Mouse (Mus musculus) midbrain, embryonic 10.5 days (tissue): ENCODE measurements around the gene Magt1. TPM values are rescaled to one million over a fixed set of nuclear protein-coding genes. Genes with fewer than 3 reads are reported as not detected.
"Not testable (repeated sequence)": the region's sequence is repeated elsewhere in the genome, so short reads cannot be mapped to it uniquely, and the experiment has no call there.

Experiments
- DNase-seq: peaks from one replicate; pipeline ENCODE4 v3.0.0-alpha.2; 2017; ENCODE audit warnings: low spot score
- H3K27ac ChIP-seq: fragments of 300-500 bp; sonication (generic); replicated peaks from 2 replicates; pipeline ENCODE4 v1.5.1; 2016; ENCODE audit warnings: mild to moderate bottlenecking
- H3K27me3 ChIP-seq: fragments of 300-500 bp; sonication (generic); 2 replicates; pipeline ENCODE4 v1.6.1; 2016; ENCODE audit warnings: low read depth, mild to moderate bottlenecking; ENCODE audit not compliant: poor library complexity, severe bottlenecking
- H3K36me3 ChIP-seq: fragments of 300-500 bp; sonication (generic); 2 replicates; pipeline ENCODE4 v1.6.1; 2016; ENCODE audit warnings: mild to moderate bottlenecking, moderate library complexity
- H3K4me1 ChIP-seq: fragments of 300-500 bp; sonication (generic); 2 replicates; pipeline ENCODE4 v1.6.1; 2016
- H3K4me3 ChIP-seq: fragments of 300-500 bp; sonication (generic); 2 replicates; pipeline ENCODE4 v1.5.1; 2016; ENCODE audit warnings: mild to moderate bottlenecking, moderate library complexity
- H3K9me3 ChIP-seq: fragments of 300-500 bp; sonication (generic); replicated peaks from 2 replicates; pipeline ENCODE4 v1.6.1; 2016; ENCODE audit warnings: mild to moderate bottlenecking
- WGBS: fragments of 180-500 bp; shearing (Covaris S2); methylation state at CpG from one replicate; pipeline ENCODE4 v1.1.7; 2016; 5-methylcytosine and 5-hydroxymethylcytosine counted together
- polyA plus RNA-seq: library from polyadenylated mRNA; unstranded; fragments of >200 nt; fragmentation: Nextera tagmentation; extraction: Ambion mirVana; gene quantifications from 2 replicates; pipeline ENCODE4 v1.2.1, GENCODE M21; 2016

Gene Magt1
- polyA plus RNA-seq, 1 experiment from 2014 or later = 47.3 TPM

DNA sequence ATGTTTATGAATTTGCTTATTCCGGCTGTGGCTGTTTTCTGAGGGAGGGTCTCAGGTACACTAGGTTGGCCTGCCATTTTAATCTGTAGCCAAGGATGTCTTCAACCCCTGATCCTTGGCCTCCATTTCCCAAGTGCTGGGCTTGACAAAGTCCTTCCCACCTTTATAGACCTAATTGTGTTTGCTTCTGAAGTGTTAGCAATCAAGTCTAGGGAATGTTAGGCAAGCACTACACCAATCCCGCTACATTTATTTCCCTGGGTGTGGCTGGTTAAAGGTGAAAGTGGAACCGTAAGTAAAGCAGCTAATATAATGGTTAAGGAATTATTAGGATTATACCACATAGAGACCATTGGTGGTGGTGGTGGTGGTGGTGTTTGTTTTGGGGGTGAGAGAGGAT, 5.4 kb upstream of the Magt1 start:
- H3K9me3 ChIP-seq = no peaks in the 10 kb centered on the region
- H3K27ac ChIP-seq = no peak overlapping the region
- WGBS = 95% methylated on average over 3 of the region's 3 CpGs
- H3K4me3 ChIP-seq = 0 out of 2 replicates have a peak overlapping the region, but pooled peaks have one; percentile 63
- DNase-seq = no peak
- peaks cover 38% of the 10 kb centered on the region for H3K36me3 ChIP-seq
- peaks cover 5% of the 10 kb centered on the region; the same call in 1 of the 2 replicates for H3K27me3 ChIP-seq
- H3K4me1 ChIP-seq = no peaks in the 10 kb centered on the region

GRCm38 (mm10) chrX:106015571-106016322, 4.0 kb upstream of the Magt1 start, which contains the start of gene Cox7b:
Cox7b (plus strand) TSS chrX:106015700.
- no peaks in the 10 kb centered on the region for H3K9me3 ChIP-seq
- 17% methylated on average over 26 of the region's 26 CpGs for WGBS
- H3K27ac ChIP-seq = peak within 1 kb of the TSS; percentile 83
- peak within 1 kb of the TSS; percentile 63 for H3K4me3 ChIP-seq
- peaks cover 26% of the 10 kb centered on the region for H3K36me3 ChIP-seq
- H3K4me1 ChIP-seq = no peaks in the 10 kb centered on the region
- peaks cover 5% of the 10 kb centered on the region; the same call in 1 of the 2 replicates for H3K27me3 ChIP-seq
- DNase-seq = peak; percentile 75

DNA sequence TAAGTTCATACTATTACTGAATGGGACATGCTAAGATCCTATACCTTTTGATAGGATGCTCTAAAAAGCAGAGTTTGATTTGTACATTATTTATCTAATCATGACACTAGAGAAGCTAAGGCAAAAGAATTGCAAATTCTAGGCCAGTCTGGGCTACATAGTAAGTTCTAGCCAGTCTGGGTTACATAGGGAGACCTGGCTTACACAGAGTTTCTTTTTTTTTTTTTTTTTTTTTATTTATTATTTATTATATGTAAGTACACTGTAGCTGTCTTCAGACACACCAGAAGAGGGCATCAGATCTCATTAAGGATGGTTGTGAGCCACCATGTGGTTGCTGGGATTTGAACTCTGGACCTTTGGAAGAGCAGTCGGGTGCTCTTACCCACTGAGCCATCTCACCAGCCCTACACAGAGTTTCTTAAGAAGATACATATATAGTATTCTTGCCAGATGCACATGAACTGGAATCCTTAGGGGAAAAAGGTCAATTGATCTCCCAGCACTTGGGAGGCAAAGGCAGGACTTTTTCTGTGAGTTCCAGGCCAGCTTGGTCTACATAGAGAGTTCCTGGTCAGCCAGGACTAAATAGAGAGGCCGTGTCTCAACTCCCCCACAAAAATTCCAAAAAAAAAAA, 3.2 kb upstream of the Magt1 start:
- Histone ChIP-seq H3K4me3 (peak overlapping the region; percentile 63; the same call in 1 of the 2 replicates), H3K36me3 (peaks cover 17% of the 10 kb centered on the region)
- not testable (repeated sequence) for H3K4me1 ChIP-seq, H3K9me3 ChIP-seq, H3K27ac ChIP-seq, DNase-seq, H3K27me3 ChIP-seq
- 66% methylated on average over 2 of the region's 2 CpGs for WGBS

GRCm38 (mm10) chrX:106013217-106013616, 1.5 kb upstream of the Magt1 start:
- 23% methylated on average over 2 of the region's 2 CpGs for WGBS
- H3K27me3 ChIP-seq = peaks cover 9% of the 10 kb centered on the region; the same call in 1 of the 2 replicates
- H3K36me3 ChIP-seq = 0 out of 2 replicates have a peak, but pooled peaks cover 6% of the 10 kb centered on the region
- no peak overlapping the region for H3K4me3 ChIP-seq
- no peak overlapping the region for H3K27ac ChIP-seq
- peak; percentile 18 for DNase-seq
- H3K9me3 ChIP-seq = no peaks in the 10 kb centered on the region
- H3K4me1 ChIP-seq = peaks cover 12% of the 10 kb centered on the region

GRCm38 (mm10) chrX:106012559-106012958, 853 bp upstream of the Magt1 start:
- Histone ChIP-seq H3K4me1 (peaks cover 12% of the 10 kb centered on the region), H3K9me3 (no peaks in the 10 kb centered on the region), H3K4me3 (peak overlapping the region; percentile 63), H3K27ac (peak overlapping the region; percentile 84), H3K27me3 (peaks cover 9% of the 10 kb centered on the region; the same call in 1 of the 2 replicates), H3K36me3 (0 out of 2 replicates have a peak, but pooled peaks cover 5% of the 10 kb centered on the region)
- DNase-seq = peak; percentile 12
- 73% methylated on average over 3 of the region's 3 CpGs for WGBS

DNA sequence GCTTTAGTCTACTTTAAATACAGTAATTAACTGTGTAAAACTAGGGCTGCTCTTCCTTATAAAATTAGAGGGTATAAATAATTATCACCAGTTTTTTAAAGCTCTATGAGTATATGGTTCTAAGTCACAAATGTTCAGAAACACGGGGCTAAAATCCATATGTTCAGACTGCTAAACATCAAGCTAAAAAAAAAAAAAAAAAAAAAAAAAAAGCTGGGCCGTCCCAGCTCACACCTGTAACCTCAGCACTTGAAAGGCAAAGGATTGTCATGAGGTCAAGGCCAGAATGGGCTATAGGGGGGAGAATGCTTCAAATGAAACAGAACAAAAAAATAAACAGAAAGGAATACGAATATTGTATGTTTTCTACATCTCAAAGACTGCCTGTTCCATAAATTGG, 944 bp downstream of the Magt1 start:
- Histone ChIP-seq H3K27me3 (peaks cover 7% of the 10 kb centered on the region; the same call in 1 of the 2 replicates), H3K36me3 (0 out of 2 replicates have a peak, but pooled peaks cover 3% of the 10 kb centered on the region), H3K4me3 (peak overlapping the region; percentile 63), H3K27ac (peak overlapping the region; percentile 85), H3K4me1 (peaks cover 12% of the 10 kb centered on the region), H3K9me3 (no peaks in the 10 kb centered on the region)
- DNase-seq = no peak
- 19% methylated on average over 3 of the region's 3 CpGs for WGBS

GRCm38 (mm10) chrX:106001605-106002004, 10.1 kb downstream of the Magt1 start:
- no peaks in the 10 kb centered on the region for H3K4me1 ChIP-seq
- H3K27me3 ChIP-seq = peaks cover 12% of the 10 kb centered on the region; the same call in 1 of the 2 replicates
- DNase-seq = no peak
- no peak overlapping the region for H3K27ac ChIP-seq
- 84% methylated on average over 1 of the region's 1 CpGs for WGBS
- H3K9me3 ChIP-seq = no peaks in the 10 kb centered on the region
- no peak overlapping the region for H3K4me3 ChIP-seq
- peaks cover 49% of the 10 kb centered on the region for H3K36me3 ChIP-seq

DNA sequence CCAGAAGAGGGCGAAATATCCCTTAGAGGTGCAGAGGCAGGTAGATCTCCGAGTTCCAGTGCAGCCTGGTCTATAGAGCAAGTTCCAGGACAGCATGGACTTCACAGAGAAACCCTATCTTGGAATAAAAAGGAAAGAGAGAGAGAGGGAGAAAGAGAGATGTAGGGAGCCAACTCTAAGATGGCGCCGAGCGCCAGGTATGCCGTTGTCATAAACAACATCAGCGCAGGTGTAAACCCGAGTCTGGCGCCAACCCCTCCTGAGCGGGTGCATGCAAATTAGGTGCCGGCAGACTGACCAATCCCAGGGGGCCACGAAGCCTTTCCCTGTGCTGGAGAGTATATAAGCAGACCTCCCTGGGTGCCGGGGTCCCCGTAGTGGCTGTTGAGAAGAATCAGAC, 54.6 kb downstream of the Magt1 start:
- not testable (repeated sequence) for H3K9me3 ChIP-seq, H3K4me1 ChIP-seq, H3K27me3 ChIP-seq, H3K36me3 ChIP-seq, H3K27ac ChIP-seq, H3K4me3 ChIP-seq, DNase-seq
- 77% methylated on average over 14 of the region's 14 CpGs for WGBS

DNA sequence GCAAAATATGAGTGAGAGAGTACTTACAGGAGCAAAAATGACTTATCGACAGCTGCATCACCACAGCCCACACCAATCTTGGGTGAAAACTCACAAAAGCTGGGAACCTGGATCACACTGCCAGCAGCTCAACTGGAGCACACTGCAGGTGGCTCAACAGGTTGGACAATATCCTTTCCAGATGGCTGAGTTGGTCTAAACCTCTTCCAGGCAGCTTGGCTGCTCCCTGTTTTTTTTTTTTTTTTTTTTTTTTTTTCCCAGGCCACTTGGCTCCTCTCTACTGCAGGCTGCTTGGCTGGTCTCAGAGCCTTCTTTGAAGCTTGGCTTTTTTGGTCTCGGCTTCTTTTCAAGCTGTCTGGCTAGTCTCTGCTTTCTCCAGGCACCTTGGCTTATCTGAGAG, 57.7 kb downstream of the Magt1 start:
- Histone ChIP-seq H3K27ac (no peak overlapping the region), H3K36me3 (no peaks in the 10 kb centered on the region), H3K27me3 (peaks cover 3% of the 10 kb centered on the region), H3K9me3 (no peaks in the 10 kb centered on the region), H3K4me3 (no peak overlapping the region), H3K4me1 (no peaks in the 10 kb centered on the region)
- DNase-seq = no peak
- WGBS = 86% methylated on average over 2 of the region's 2 CpGs

DNA sequence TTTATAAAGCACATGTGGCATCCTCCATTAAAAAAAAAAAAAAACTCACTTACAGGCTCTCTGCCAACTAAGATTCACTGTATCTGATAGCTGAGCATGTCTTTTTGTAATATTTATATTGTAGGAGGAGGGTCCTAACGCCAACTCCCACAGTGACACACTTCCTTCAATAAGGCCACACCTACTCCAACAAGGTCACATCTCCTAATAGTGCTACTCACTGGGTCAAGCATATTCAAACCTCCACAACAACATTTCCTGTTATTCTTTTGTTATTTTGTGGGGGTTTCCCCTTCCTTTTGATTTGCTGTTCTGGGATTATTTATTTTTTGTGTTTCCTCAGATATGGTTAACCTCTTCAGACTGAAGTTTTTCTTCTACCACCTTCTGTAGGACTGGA, 65.3 kb downstream of the Magt1 start:
- H3K4me3 ChIP-seq = no peak overlapping the region
- no peaks in the 10 kb centered on the region for H3K36me3 ChIP-seq
- no peaks in the 10 kb centered on the region for H3K9me3 ChIP-seq
- DNase-seq = no peak
- 74% methylated on average over 1 of the region's 1 CpGs for WGBS
- peaks cover 3% of the 10 kb centered on the region; the same call in 1 of the 2 replicates for H3K27me3 ChIP-seq
- H3K4me1 ChIP-seq = no peaks in the 10 kb centered on the region
- no peak overlapping the region for H3K27ac ChIP-seq

GRCm38 (mm10) chrX:105939245-105939644, 72.5 kb downstream of the Magt1 start:
- WGBS = 84% methylated on average over 7 of the region's 7 CpGs
- H3K9me3 ChIP-seq = no peaks in the 10 kb centered on the region; the same call in 1 of the 2 replicates
- no peak overlapping the region for H3K27ac ChIP-seq

GRCm38 (mm10) chrX:105937736-105938135, 74.0 kb downstream of the Magt1 start:
- no peak overlapping the region for H3K4me3 ChIP-seq
- no peak overlapping the region for H3K27ac ChIP-seq
- WGBS = 74% methylated on average over 2 of the region's 2 CpGs
- H3K4me1 ChIP-seq = no peaks in the 10 kb centered on the region
- no peaks in the 10 kb centered on the region; the same call in 1 of the 2 replicates for H3K27me3 ChIP-seq
- DNase-seq = no peak
- no peaks in the 10 kb centered on the region for H3K36me3 ChIP-seq
- H3K9me3 ChIP-seq = no peaks in the 10 kb centered on the region; the same call in 1 of the 2 replicates

More at GRCm38 (mm10) chrX:105939245-105939644, 72.5 kb downstream of the Magt1 start:
- no peak for DNase-seq
- Histone ChIP-seq H3K4me3 (no peak overlapping the region), H3K4me1 (no peaks in the 10 kb centered on the region), H3K36me3 (no peaks in the 10 kb centered on the region), H3K27me3 (no peaks in the 10 kb centered on the region; the same call in 1 of the 2 replicates)

DNA sequence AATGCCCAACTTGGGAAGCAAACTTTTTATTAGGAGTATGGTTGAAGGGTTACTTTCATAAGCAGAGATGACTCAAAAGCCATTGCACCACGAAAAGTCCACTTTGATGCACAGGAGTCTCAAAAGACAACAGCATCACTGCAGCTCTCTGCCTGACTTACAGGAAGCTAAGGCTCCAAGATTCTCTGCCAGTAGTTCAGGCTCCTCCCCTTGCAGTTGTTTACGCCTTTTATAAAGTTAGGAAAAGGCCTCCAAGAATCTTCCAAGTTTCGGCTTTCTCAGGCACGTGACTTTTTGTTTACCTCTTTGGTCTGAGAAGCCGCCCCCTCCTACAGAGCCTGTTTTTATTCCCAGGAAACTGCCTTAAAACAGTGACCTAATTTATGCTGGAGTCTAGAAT, 77.4 kb downstream of the Magt1 start:
- no peak overlapping the region for H3K4me3 ChIP-seq
- no peaks in the 10 kb centered on the region for H3K9me3 ChIP-seq
- H3K27me3 ChIP-seq = no peaks in the 10 kb centered on the region; the same call in 1 of the 2 replicates
- WGBS = 59% methylated on average over 5 of the region's 5 CpGs
- DNase-seq = no peak
- no peaks in the 10 kb centered on the region for H3K4me1 ChIP-seq
- H3K36me3 ChIP-seq = no peaks in the 10 kb centered on the region
- no peak overlapping the region for H3K27ac ChIP-seq
